Mouse (Mus musculus) lung, adult 2 months (tissue): Measurements from ENCODE around the gene Lgals12.

Experiments used
- CTCF ChIP-seq: fragments of 200-500 bp; IDR thresholded peaks from 2 replicates; pipeline ENCODE4 v1.5.1; 2011; ENCODE audit warnings: mild to moderate bottlenecking, low read length, control low read depth; ENCODE audit not compliant: insufficient read depth
- POLR2A ChIP-seq: fragments of 200-500 bp; IDR thresholded peaks from 2 replicates; pipeline ENCODE4 v1.6.1; 2011; ENCODE audit warnings: low read depth, mild to moderate bottlenecking, control low read depth, low read length, borderline replicate concordance; ENCODE audit errors: extremely low read depth

GRCm38 (mm10) chr19:7585279-7585678 lies 21.7 kb downstream of the Lgals12 start:
- TF ChIP-seq CTCF: no peak
- no peak for TF ChIP-seq POLR2A
